Mouse (Mus musculus) hindbrain, embryonic 15.5 days (tissue): ENCODE data around the gene Tomm34. TPM values are rescaled to one million over a fixed set of nuclear protein-coding genes. Genes with fewer than 3 reads are reported as not detected.

Experiments
- ATAC-seq: fragments of 200-750 bp; cut with Nextera tagmentation; 2 replicates; pipeline ENCODE4 v1.8.0; 2017; ENCODE audit warnings: low read depth, moderate number of reproducible peaks, moderate TSS enrichment; ENCODE audit not compliant: low FRiP score
- H3K27ac ChIP-seq: fragments of 300-500 bp; sonication (generic); replicated peaks from 2 replicates; pipeline ENCODE4 v1.5.1; 2015; ENCODE audit warnings: mild to moderate bottlenecking, inconsistent platforms
- H3K27me3 ChIP-seq: fragments of 300-500 bp; sonication (generic); 2 replicates; pipeline ENCODE4 v1.6.1; 2015; ENCODE audit warnings: control low read depth, inconsistent platforms
- H3K36me3 ChIP-seq: fragments of 300-500 bp; sonication (generic); 2 replicates; pipeline ENCODE4 v1.6.1; 2015; ENCODE audit warnings: control low read depth, inconsistent platforms
- H3K4me1 ChIP-seq: fragments of 300-500 bp; sonication (generic); replicated peaks from 2 replicates; pipeline ENCODE4 v1.6.1; 2015; ENCODE audit warnings: control low read depth, inconsistent platforms
- H3K4me2 ChIP-seq: fragments of 300-500 bp; sonication (generic); 2 replicates; pipeline ENCODE4 v1.6.1; 2015; ENCODE audit warnings: moderate library complexity, mild to moderate bottlenecking, inconsistent platforms
- H3K4me3 ChIP-seq: fragments of 300-500 bp; sonication (generic); 2 replicates; pipeline ENCODE4 v1.5.1; 2015; ENCODE audit warnings: mild to moderate bottlenecking, inconsistent platforms
- H3K9ac ChIP-seq: fragments of 300-500 bp; sonication (generic); 2 replicates; pipeline ENCODE4 v1.6.1; 2015; ENCODE audit warnings: inconsistent platforms
- H3K9me3 ChIP-seq: fragments of 300-500 bp; sonication (generic); 2 replicates; pipeline ENCODE4 v1.6.1; 2016; ENCODE audit warnings: control low read depth, inconsistent platforms
- WGBS: fragments of 180-500 bp; shearing (Covaris S2); methylation state at CpG from one replicate; pipeline ENCODE4 v1.1.7; 2015; 5-methylcytosine and 5-hydroxymethylcytosine counted together
- polyA plus RNA-seq: library from polyadenylated mRNA; unstranded; fragments of >200 nt; fragmentation: Nextera tagmentation; extraction: Ambion mirVana; gene quantifications from 2 replicates; pipeline ENCODE4 v1.2.1, GENCODE M21; 2015

Tomm34 gene
- polyA plus RNA-seq, 1 experiment from 2014 or later, result 52.5 TPM

DNA sequence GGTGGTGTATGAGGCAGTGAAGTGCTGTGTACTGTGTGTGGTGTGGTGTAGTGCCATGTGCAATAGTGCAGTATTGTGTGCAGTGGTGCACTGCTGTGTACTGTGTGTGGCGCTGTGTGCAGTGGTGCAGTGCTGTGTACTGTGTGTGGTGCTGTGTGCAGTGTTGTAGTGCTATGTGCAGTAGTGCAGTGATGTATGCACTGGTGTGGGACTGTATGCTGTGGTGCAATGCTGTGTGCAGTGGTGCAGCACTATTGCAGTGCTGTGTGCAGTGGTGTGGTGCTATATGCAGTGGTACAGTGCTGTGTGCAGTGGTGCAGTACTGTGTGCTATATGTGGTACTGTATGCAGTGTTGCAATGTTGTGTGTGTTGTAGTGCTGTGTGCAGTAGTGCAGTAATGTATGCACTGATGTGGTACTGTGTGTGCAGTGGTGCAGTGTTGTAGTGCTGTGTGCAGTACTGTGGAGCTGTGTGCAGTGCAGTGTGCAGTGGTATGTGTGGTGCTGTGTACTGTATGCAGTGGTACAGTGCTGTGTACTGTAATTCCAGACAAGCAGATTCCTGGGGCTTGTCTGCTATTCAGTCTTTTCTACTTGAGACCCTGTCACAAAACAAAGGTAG, 32.5 kb downstream of the Tomm34 start:
- no peaks in the 10 kb centered on the region for H3K9me3 ChIP-seq
- no peaks in the 10 kb centered on the region for H3K36me3 ChIP-seq
- H3K4me3 ChIP-seq, result no peak overlapping the region
- H3K27me3 ChIP-seq, result no peaks in the 10 kb centered on the region
- no peak overlapping the region for H3K27ac ChIP-seq
- H3K4me2 ChIP-seq, result no peak overlapping the region
- WGBS, result 100% methylated on average over 1 of the region's 1 CpGs
- no peaks in the 10 kb centered on the region for H3K4me1 ChIP-seq
- H3K9ac ChIP-seq, result no peak overlapping the region
- ATAC-seq, result peak; percentile 79

DNA sequence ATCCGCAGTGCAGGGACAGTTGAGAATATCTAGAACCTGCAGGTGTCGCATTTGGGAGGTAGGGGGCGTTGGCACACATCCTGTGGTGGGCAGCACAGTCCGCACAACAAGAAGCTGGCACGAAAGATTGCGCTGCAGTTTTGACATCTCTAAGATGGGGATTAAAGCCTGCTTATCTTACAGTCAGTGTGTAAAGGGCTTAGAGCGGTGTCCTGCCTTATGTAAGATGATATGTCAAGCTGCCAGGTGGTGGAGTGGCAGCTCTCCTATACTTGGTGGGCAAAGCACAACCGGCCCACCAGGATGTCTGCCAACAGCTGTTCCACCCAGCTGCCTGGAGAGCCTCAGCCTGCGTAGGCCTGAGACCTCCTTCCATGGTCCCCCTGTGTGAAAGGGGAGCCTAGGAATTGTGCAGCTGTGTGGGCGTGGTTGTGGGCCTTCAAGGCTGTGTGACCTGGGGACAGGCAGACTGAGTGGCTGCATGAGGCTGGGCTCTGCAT, 34.4 kb downstream of the Tomm34 start:
- no peaks in the 10 kb centered on the region for H3K36me3 ChIP-seq
- no peaks in the 10 kb centered on the region for H3K9me3 ChIP-seq
- 0 out of 2 replicates have a peak, but pooled peaks have one; percentile 42 for ATAC-seq
- no peaks in the 10 kb centered on the region for H3K4me1 ChIP-seq
- no peak overlapping the region for H3K27ac ChIP-seq
- no peak overlapping the region for H3K9ac ChIP-seq
- H3K4me3 ChIP-seq, result no peak overlapping the region
- H3K27me3 ChIP-seq, result no peaks in the 10 kb centered on the region
- WGBS, result 52% methylated on average over 10 of the region's 10 CpGs
- H3K4me2 ChIP-seq, result no peak overlapping the region

DNA sequence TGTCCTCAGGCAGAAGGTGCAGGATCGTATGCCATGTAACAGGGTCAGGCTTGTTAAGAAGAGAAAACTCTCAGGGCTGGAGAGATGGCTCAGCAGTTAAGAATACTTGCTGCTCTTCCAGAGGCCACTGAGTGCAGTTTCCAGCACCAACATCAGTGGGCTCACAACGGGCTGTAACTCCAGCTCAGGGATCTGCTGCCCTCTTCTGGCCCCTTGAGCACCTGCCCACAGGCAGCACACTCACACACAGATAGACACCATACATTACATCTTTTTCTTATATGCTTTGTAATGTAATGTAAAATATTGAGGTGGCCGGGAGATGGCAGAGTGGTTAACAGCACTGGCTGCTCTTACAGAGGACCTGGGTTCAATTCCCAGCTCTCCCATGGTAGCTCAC, 38.0 kb downstream of the Tomm34 start:
- Histone ChIP-seq H3K9me3 (no peaks in the 10 kb centered on the region), H3K27ac (no peak overlapping the region), H3K4me2 (no peak overlapping the region), H3K9ac (no peak overlapping the region), H3K36me3 (no peaks in the 10 kb centered on the region), H3K4me3 (no peak overlapping the region), H3K27me3 (no peaks in the 10 kb centered on the region), H3K4me1 (no peaks in the 10 kb centered on the region)
- WGBS, result 98% methylated on average over 3 of the region's 3 CpGs
- ATAC-seq, result no peak

DNA sequence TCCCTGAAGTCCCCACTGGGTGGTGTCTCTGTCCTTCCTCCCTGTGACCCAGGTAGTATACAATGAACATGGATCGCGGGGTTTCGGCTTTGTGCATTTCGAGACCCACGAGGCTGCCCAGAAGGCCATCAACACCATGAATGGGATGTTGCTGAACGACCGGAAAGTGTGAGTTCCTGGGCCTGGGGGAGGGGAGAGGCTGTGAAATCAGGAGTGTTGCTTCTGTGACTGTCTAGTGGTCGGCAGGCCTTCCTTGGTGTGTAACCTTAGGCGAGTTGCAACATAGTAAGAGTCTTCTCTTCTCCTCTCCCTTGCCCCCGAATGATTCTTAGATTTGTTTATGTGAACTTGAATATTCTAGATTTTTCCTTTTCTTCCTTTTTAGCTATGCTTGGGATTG, 39.8 kb downstream of the Tomm34 start:
- Histone ChIP-seq H3K4me2 (no peak overlapping the region), H3K4me3 (no peak overlapping the region), H3K9me3 (no peaks in the 10 kb centered on the region), H3K4me1 (no peaks in the 10 kb centered on the region), H3K36me3 (no peaks in the 10 kb centered on the region), H3K27me3 (no peaks in the 10 kb centered on the region), H3K9ac (no peak overlapping the region), H3K27ac (no peak overlapping the region)
- 80% methylated on average over 10 of the region's 10 CpGs for WGBS
- no peak for ATAC-seq

DNA sequence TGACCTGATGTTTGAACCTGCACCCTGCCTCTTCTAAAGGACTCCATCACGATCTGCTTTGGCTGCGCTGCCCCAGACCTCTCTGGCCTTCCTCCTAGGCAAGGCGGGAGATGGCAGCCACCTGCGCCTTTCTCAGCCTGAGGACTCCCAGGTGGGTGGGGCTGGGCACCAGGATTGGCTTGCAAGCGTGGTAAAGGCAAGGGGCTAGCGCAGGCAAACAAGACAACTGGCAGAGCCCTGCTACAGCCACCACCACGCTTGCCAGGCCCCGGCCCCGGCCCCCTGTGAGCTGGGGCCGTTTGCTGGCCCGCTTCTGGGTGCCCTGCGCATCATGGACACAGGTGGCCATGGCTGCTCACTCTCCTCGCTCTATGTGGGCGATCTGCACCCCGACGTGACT, 45.8 kb downstream of the Tomm34 start, which contains the start of gene Pabpc1l:
TSS of gene Pabpc1l (plus strand) at position 301 of the 400 bp plus-strand sequence.
- WGBS, result 88% methylated on average over 16 of the region's 16 CpGs
- no peaks in the 10 kb centered on the region for H3K9me3 ChIP-seq
- ATAC-seq, result no peak

DNA sequence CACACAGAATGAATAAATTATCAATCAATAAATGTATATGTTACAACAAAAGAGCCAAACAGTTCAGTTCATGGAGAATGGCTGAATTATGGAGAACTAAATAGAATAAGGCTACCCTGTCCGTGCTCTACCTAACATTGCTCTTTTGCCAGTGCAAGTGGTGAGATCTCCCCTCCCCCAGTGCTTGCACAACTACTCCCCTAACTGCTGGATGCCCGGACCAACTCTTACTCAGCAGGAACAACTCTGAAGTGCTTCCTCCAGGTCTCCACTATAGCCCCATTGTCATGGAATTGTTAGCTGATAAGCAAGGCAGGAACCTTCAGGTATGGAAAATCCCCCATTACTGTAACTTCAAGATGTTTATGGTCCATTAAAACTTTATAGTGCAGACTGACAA, 48.9 kb downstream of the Tomm34 start:
- Histone ChIP-seq H3K4me1 (no peaks in the 10 kb centered on the region), H3K36me3 (peaks cover 30% of the 10 kb centered on the region), H3K4me2 (no peak overlapping the region), H3K4me3 (no peak overlapping the region), H3K9me3 (no peaks in the 10 kb centered on the region), H3K27ac (no peak overlapping the region), H3K9ac (no peak overlapping the region), H3K27me3 (no peaks in the 10 kb centered on the region)
- no peak for ATAC-seq
- 63% methylated on average over 2 of the region's 2 CpGs for WGBS

More for the DNA sequence above, 45.8 kb downstream of the Tomm34 start, which contains the start of gene Pabpc1l:
- Histone ChIP-seq H3K9ac (no peak within 1 kb of the TSS), H3K27ac (no peak within 1 kb of the TSS), H3K27me3 (no peaks in the 10 kb centered on the region), H3K4me1 (no peaks in the 10 kb centered on the region), H3K4me3 (no peak within 1 kb of the TSS), H3K4me2 (no peak within 1 kb of the TSS), H3K36me3 (0 out of 2 replicates have a peak, but pooled peaks cover under 1% of the 10 kb centered on the region)

DNA sequence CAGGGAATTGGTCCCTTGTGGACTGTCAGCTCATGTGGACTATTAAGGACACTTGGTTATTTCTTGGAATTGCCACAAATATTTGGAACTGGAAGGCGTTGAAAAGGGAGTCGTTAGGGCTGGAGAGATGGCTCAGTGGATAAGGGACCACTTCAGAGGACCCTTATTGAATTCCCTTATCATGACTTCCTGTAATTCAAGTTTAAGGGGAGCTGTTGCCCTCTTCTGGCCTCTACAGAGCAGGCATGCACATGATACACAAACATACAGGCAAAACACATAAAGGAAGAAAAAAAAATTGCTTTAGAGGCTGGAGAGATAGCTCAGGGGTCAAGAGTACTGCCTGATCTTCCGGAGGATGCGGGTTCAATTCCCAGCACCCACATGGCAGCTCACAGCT, 51.0 kb downstream of the Tomm34 start:
- Histone ChIP-seq H3K4me2 (no peak overlapping the region), H3K9ac (no peak overlapping the region), H3K4me1 (no peaks in the 10 kb centered on the region), H3K4me3 (no peak overlapping the region), H3K36me3 (peaks cover 51% of the 10 kb centered on the region), H3K27me3 (no peaks in the 10 kb centered on the region), H3K9me3 (no peaks in the 10 kb centered on the region), H3K27ac (no peak overlapping the region)
- no peak for ATAC-seq
- WGBS, result 88% methylated on average over 4 of the region's 4 CpGs

DNA sequence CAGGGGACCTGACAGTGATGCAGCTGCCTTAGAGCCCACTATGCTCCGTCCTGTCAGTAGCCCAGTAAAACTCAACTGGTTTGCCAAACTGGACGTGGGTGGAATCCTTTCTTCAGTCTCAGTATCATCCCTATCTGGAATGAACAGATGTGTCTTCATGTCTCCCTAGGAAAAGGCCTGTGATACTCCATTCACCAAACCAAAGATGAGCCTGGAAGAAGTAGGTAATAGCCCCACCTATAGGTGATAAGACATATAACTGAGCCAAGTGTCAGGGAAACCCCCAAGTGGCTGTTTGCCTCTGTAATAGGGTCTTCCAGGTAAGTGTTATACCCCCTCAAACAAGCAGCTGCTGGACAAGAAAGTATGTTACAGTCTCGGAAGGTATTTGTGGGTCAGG, 52.1 kb downstream of the Tomm34 start:
- Histone ChIP-seq H3K4me3 (no peak overlapping the region), H3K9me3 (no peaks in the 10 kb centered on the region), H3K9ac (no peak overlapping the region), H3K27me3 (no peaks in the 10 kb centered on the region), H3K4me2 (no peak overlapping the region), H3K27ac (no peak overlapping the region), H3K4me1 (no peaks in the 10 kb centered on the region), H3K36me3 (peaks cover 61% of the 10 kb centered on the region)
- 94% methylated on average over 3 of the region's 3 CpGs for WGBS
- no peak for ATAC-seq

DNA sequence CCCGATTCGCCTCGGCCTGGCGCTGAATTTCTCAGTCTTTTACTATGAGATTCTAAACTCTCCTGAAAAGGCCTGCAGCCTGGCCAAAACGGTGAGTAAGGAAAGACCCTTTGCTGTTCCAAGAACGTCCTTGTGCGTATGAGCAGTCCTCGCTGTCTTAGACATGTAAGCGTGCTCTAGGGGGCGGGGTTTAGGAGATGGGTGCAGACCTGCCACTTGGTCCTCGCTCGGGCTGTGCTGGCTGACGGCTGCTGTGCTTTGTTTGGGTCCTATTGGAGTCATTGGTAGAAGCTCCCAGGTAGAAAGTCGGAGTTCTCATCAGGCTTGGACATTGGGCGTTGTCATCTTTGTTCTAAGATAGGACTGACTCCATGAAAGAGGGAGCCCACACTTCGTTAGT, 55.7 kb downstream of the Tomm34 start:
- Histone ChIP-seq H3K27me3 (no peaks in the 10 kb centered on the region), H3K4me1 (no peaks in the 10 kb centered on the region), H3K4me2 (no peak overlapping the region), H3K9ac (no peak overlapping the region), H3K4me3 (no peak overlapping the region), H3K9me3 (no peaks in the 10 kb centered on the region), H3K27ac (no peak overlapping the region), H3K36me3 (peaks cover 88% of the 10 kb centered on the region)
- 94% methylated on average over 16 of the region's 16 CpGs for WGBS
- no peak for ATAC-seq

DNA sequence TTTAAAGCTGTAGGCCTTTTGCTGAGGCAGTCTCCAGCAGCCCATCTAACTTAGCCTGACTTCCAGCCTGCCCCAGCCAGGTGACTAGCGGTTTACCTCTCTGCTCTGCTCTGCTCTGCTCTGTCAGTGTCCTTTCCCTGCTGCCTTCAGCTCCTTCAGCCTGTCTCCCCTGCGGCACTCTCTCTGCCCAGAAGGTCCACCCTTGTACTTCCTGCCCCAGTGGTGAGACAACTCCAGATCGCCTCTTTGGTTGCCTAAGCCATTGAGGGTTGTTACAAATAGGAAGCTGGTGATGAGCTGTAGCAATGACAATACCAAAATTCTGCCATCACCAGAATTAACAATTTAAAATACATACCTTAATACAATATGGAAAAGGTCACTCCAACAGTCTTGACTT, 60.0 kb downstream of the Tomm34 start:
- Histone ChIP-seq H3K9me3 (no peaks in the 10 kb centered on the region), H3K27me3 (no peaks in the 10 kb centered on the region), H3K4me3 (no peak overlapping the region), H3K27ac (no peak overlapping the region), H3K4me1 (peaks cover 9% of the 10 kb centered on the region; the same call in 1 of the 2 replicates), H3K36me3 (peaks cover 46% of the 10 kb centered on the region), H3K9ac (no peak overlapping the region), H3K4me2 (no peak overlapping the region)
- no peak for ATAC-seq
- WGBS, result 96% methylated on average over 3 of the region's 3 CpGs

DNA sequence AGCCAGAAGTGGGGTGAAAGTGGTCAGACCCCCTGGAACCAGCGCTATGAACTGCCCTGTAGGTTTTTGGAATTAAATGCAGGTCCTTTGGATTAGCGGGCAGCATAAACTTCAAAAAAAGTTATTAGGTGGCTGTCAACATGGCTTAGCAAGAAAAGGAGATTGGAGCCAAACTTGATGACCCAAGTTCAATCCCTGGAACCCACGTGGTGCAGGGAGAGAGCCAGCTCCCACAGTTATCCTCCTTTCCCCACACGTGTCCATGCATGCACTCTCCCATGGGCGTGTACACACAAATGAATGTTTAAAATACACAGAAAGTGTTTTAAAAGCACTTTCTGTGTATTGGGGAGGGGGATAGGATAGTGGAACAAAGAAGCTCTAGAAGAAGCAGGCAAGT, 60.5 kb downstream of the Tomm34 start:
- peaks cover 42% of the 10 kb centered on the region for H3K36me3 ChIP-seq
- peaks cover 13% of the 10 kb centered on the region; the same call in 1 of the 2 replicates for H3K4me1 ChIP-seq
- H3K4me2 ChIP-seq, result no peak overlapping the region
- ATAC-seq, result no peak
- H3K27me3 ChIP-seq, result no peaks in the 10 kb centered on the region
- H3K27ac ChIP-seq, result no peak overlapping the region
- H3K9me3 ChIP-seq, result no peaks in the 10 kb centered on the region
- H3K4me3 ChIP-seq, result no peak overlapping the region
- WGBS, result 88% methylated on average over 5 of the region's 5 CpGs
- H3K9ac ChIP-seq, result no peak overlapping the region

DNA sequence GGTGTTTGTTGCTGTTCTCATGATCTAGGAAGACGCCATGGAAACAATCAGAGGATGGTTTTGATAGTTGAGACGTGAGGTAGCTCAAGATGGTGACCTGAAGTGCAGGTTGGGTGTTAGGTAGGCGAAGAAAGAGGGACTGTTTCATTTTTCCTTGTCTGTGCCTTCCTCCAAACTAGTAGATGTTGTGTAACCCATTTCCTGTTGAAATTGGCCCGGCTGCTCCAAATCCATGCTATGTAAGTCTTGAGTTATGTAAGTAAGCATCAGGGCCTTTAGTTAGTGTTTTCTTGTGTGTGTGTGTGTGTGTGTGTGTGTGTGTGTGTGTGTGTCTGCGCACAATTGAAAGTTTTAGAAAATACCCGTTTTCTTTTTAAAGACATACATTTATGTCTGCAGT, 61.7 kb downstream of the Tomm34 start:
- H3K27ac ChIP-seq, result no peak overlapping the region
- H3K9ac ChIP-seq, result no peak overlapping the region
- peaks cover 26% of the 10 kb centered on the region; the same call in 1 of the 2 replicates for H3K4me1 ChIP-seq
- WGBS, result 93% methylated on average over 6 of the region's 6 CpGs
- H3K4me2 ChIP-seq, result no peak overlapping the region
- no peak overlapping the region for H3K4me3 ChIP-seq
- H3K27me3 ChIP-seq, result no peaks in the 10 kb centered on the region
- H3K9me3 ChIP-seq, result no peaks in the 10 kb centered on the region
- peaks cover 30% of the 10 kb centered on the region; the same call in 1 of the 2 replicates for H3K36me3 ChIP-seq
- no peak for ATAC-seq
